Mouse (Mus musculus) neural tube, embryonic 11.5 days (tissue): ENCODE data around the gene Cnih2. TPM values are rescaled to one million over a fixed set of nuclear protein-coding genes. Genes with fewer than 3 reads are reported as not detected.

ENCODE experiments used
- ATAC-seq: fragments of 200-750 bp; cut with Nextera tagmentation; 2 replicates; pipeline ENCODE4 v1.8.0; 2017; ENCODE audit warnings: moderate number of reproducible peaks, mild to moderate bottlenecking, moderate TSS enrichment, moderate library complexity; ENCODE audit not compliant: insufficient read depth, low FRiP score, low TSS enrichment
- DNase-seq: peaks from one replicate; pipeline ENCODE4 v3.0.0-alpha.2; 2015; ENCODE audit warnings: low spot score
- H3K27ac ChIP-seq: fragments of 300-500 bp; sonication (generic); 2 replicates; pipeline ENCODE4 v1.5.1; 2014; ENCODE audit warnings: low read depth, mild to moderate bottlenecking, low read length
- H3K27me3 ChIP-seq: fragments of 300-500 bp; sonication (generic); 2 replicates; pipeline ENCODE4 v1.6.1; 2014; ENCODE audit warnings: mild to moderate bottlenecking, low read length, mixed read lengths; ENCODE audit not compliant: control insufficient read depth, insufficient read depth
- H3K36me3 ChIP-seq: fragments of 300-500 bp; sonication (generic); 2 replicates; pipeline ENCODE4 v1.6.1; 2014; ENCODE audit warnings: mild to moderate bottlenecking, low read length, moderate library complexity, mixed read lengths; ENCODE audit not compliant: control insufficient read depth, insufficient read depth
- H3K4me1 ChIP-seq: fragments of 300-500 bp; sonication (generic); 2 replicates; pipeline ENCODE4 v1.6.1; 2014; ENCODE audit warnings: low read length, mixed read lengths; ENCODE audit not compliant: control insufficient read depth, insufficient read depth
- H3K4me2 ChIP-seq: fragments of 300-500 bp; sonication (generic); 2 replicates; pipeline ENCODE4 v1.6.1; 2014; ENCODE audit warnings: low read depth, mild to moderate bottlenecking, moderate library complexity
- H3K4me3 ChIP-seq: fragments of 300-500 bp; sonication (generic); 2 replicates; pipeline ENCODE4 v1.5.1; 2014; ENCODE audit warnings: low read depth, low read length
- H3K9ac ChIP-seq: fragments of 300-500 bp; sonication (generic); 2 replicates; pipeline ENCODE4 v1.6.1; 2014; ENCODE audit warnings: mild to moderate bottlenecking, low read length
- H3K9me3 ChIP-seq: fragments of 300-500 bp; sonication (generic); 2 replicates; pipeline ENCODE4 v1.6.1; 2016; ENCODE audit warnings: low read length; ENCODE audit not compliant: control insufficient read depth
- WGBS: fragments of 180-500 bp; shearing (Covaris S2); extraction: QIAGEN DNeasy Blood & Tissue Kit; methylation state at CpG from one replicate; pipeline ENCODE4 v1.1.7; 2014; 5-methylcytosine and 5-hydroxymethylcytosine counted together
- polyA plus RNA-seq: library from polyadenylated mRNA; unstranded; fragments of >200 nt; fragmentation: Nextera tagmentation; extraction: Ambion mirVana; gene quantifications from 2 replicates; pipeline ENCODE4 v1.2.1, GENCODE M21; 2014

The Cnih2 gene
- polyA plus RNA-seq, 1 experiment from 2014 or later, result 127 TPM

DNA sequence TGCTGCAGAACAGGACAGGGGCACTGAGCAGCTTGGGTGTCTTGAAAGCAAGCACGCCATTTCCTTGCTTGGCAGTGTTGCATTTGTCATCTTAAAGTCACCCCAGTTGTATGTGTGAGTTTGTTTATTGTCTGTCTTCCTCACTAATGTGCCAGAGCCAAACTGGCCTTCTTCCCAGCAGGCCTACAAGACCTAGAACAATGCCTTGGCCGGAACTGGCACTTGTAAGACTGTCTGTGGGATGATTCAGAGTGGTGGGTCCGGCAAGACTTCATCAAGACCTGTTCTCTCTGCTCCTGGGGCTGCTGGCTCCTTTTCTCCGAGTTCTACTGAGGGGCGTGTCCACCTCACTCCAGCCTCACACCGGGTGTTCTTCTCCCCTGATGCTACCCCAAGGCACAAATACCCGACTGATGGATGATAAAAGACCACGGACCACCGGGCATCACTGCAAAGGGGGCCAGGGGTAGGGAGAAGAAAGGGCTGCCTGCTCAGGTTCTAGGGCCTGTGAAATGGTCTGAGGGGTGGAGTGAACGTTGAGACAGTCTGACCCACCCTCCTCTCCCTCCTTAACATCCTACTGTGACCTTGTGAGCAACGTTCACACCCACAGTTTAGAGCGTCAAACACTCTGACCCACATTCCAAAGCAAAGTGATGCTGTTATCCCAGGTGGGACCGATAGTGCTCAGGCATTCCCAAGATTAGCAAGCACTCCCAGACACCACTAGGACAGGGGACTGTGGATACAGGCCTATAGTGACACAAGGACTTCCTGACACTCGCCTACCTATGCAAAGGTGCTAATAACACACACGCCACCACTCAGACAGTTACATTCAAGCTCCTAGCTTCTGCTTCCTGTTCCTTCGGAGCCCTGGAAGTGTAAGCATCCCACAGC lies 40.2 kb downstream of the Cnih2 start:
- Histone ChIP-seq H3K4me3 (no peak overlapping the region), H3K4me2 (no peak overlapping the region), H3K36me3 (no peaks in the 10 kb centered on the region), H3K9me3 (no peaks in the 10 kb centered on the region), H3K27ac (no peak overlapping the region), H3K27me3 (peaks cover 7% of the 10 kb centered on the region), H3K9ac (0 out of 2 replicates have a peak overlapping the region, but pooled peaks have one; percentile 20), H3K4me1 (0 out of 2 replicates have a peak, but pooled peaks cover 12% of the 10 kb centered on the region)
- DNase-seq, result peak; percentile 7
- no peak for ATAC-seq
- 21% methylated on average over 16 of the region's 16 CpGs for WGBS

GRCm38 (mm10) chr19:5056251-5056650 lies 42.1 kb downstream of the Cnih2 start:
- Histone ChIP-seq H3K9me3 (no peaks in the 10 kb centered on the region), H3K27me3 (peaks cover 26% of the 10 kb centered on the region), H3K4me1 (0 out of 2 replicates have a peak, but pooled peaks cover 12% of the 10 kb centered on the region), H3K27ac (no peak overlapping the region), H3K4me3 (no peak overlapping the region), H3K4me2 (no peak overlapping the region), H3K9ac (no peak overlapping the region), H3K36me3 (no peaks in the 10 kb centered on the region)
- ATAC-seq (peak; percentile 42; the same call in 1 of the 2 replicates), DNase-seq (peak; percentile 77)
- 8% methylated on average over 6 of the region's 6 CpGs for WGBS

- DNase-seq (peak; percentile 74), ATAC-seq (no peak)
- 0 out of 2 replicates have a peak, but pooled peaks cover 7% of the 10 kb centered on the region for H3K4me1 ChIP-seq
- H3K4me3 ChIP-seq, result no peak overlapping the region
- no peak overlapping the region for H3K9ac ChIP-seq
- H3K4me2 ChIP-seq, result no peak overlapping the region
- 23% methylated on average over 9 of the region's 9 CpGs for WGBS
- peaks cover 34% of the 10 kb centered on the region for H3K27me3 ChIP-seq
- no peaks in the 10 kb centered on the region for H3K9me3 ChIP-seq
- no peaks in the 10 kb centered on the region for H3K36me3 ChIP-seq
- H3K27ac ChIP-seq, result no peak overlapping the region
Observed at GRCm38 (mm10) chr19:5053909-5054308, 44.4 kb downstream of the Cnih2 start.

DNA sequence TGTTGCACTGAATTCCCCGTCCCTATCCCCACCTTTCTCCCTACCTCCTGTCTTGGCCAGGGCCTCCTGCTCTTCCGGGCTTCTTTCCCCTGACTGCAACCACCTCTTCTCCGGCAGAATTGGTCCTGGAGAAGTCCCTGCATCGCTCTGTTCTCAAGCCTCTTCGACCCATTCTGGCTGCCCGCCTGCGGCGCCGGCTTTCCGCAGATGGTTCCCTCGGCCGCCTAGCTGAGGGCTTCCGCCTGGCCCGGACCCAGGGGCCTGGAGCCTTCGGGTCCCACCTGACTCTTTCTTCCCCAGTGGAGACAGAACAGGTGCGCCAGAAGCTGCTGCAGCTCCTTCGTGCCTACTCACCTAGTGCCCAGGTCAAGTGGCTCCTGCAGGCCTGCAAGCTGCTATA lies 45.5 kb downstream of the Cnih2 start:
- Histone ChIP-seq H3K36me3 (peaks cover 2% of the 10 kb centered on the region; the same call in 1 of the 2 replicates), H3K4me2 (no peak overlapping the region), H3K27ac (no peak overlapping the region), H3K27me3 (peaks cover 34% of the 10 kb centered on the region), H3K4me3 (no peak overlapping the region), H3K9ac (no peak overlapping the region), H3K4me1 (no peaks in the 10 kb centered on the region), H3K9me3 (no peaks in the 10 kb centered on the region)
- ATAC-seq, result no peak
- 63% methylated on average over 17 of the region's 17 CpGs for WGBS
- DNase-seq, result no peak

- H3K36me3 ChIP-seq, result peaks cover 2% of the 10 kb centered on the region; the same call in 1 of the 2 replicates
- no peak overlapping the region for H3K4me3 ChIP-seq
- ATAC-seq (no peak), DNase-seq (no peak)
- 23% methylated on average over 25 of the region's 25 CpGs for WGBS
- H3K27ac ChIP-seq, result no peak overlapping the region
- no peaks in the 10 kb centered on the region for H3K4me1 ChIP-seq
- H3K9ac ChIP-seq, result no peak overlapping the region
- no peaks in the 10 kb centered on the region for H3K9me3 ChIP-seq
- H3K27me3 ChIP-seq, result peaks cover 34% of the 10 kb centered on the region
- H3K4me2 ChIP-seq, result no peak overlapping the region
Observed at GRCm38 (mm10) chr19:5052166-5052822, 46.0 kb downstream of the Cnih2 start.

GRCm38 (mm10) chr19:5051515-5051914 lies 46.8 kb downstream of the Cnih2 start:
- H3K4me3 ChIP-seq, result no peak overlapping the region
- H3K9me3 ChIP-seq, result no peaks in the 10 kb centered on the region
- peak overlapping the region; percentile 23 for H3K9ac ChIP-seq
- ATAC-seq, result no peak
- DNase-seq, result no peak
- H3K4me1 ChIP-seq, result no peaks in the 10 kb centered on the region
- H3K27ac ChIP-seq, result no peak overlapping the region
- H3K27me3 ChIP-seq, result peaks cover 34% of the 10 kb centered on the region
- no peak overlapping the region for H3K4me2 ChIP-seq
- peaks cover 2% of the 10 kb centered on the region; the same call in 1 of the 2 replicates for H3K36me3 ChIP-seq
- 29% methylated on average over 3 of the region's 3 CpGs for WGBS

GRCm38 (mm10) chr19:5051031-5051430 lies 47.3 kb downstream of the Cnih2 start:
- Histone ChIP-seq H3K27me3 (peaks cover 34% of the 10 kb centered on the region), H3K4me2 (no peak overlapping the region), H3K9ac (peak overlapping the region; percentile 23), H3K4me1 (no peaks in the 10 kb centered on the region), H3K36me3 (peaks cover 6% of the 10 kb centered on the region), H3K27ac (no peak overlapping the region), H3K4me3 (peak overlapping the region; percentile 12; the same call in 1 of the 2 replicates), H3K9me3 (no peaks in the 10 kb centered on the region)
- 8% methylated on average over 17 of the region's 17 CpGs for WGBS
- DNase-seq, result no peak
- no peak for ATAC-seq

DNA sequence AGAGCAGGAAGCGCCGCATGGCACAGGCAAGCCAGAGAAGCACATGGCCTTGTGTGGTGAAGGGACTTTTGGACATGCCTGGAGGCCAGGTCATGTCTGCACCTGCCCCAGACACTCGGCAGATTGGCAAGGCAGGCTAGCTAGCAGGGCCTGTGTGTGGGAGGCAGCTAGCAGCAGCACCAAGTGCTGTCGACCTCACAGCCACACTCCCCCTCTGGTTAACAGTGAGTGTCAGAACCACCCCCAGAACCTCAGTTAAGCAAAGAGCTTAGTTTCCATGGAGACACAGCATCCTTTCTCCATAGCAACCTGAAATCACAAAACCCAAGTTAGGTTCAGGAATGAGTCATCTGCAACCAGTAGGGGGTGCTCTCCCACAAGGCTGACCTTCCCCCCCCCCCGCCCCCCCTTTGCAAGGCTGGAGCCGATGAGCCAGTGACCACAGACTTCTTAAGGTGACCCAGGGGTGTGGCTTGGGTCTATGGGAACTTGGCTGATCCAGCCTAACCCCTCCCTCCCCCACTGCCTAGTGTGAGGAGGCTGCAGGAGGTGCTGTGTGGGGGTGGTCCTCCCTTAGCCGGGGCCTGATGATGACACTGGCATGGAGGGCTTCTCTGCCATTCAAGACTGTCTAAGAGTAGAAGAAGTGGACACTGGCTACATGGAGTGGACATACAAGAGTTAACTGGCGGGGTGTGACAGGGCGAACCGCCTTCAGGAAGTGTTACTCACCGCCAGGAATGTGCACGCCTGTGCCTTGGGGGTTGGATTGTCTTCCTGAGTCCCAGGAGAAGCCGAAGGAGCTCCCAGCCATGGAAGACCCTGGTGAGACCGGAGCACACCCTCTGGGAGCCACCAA lies 48.0 kb downstream of the Cnih2 start, which contains the start of gene Rin1:
Rin1 (plus strand) TSS at position 435 of the 859 bp plus-strand sequence.
- Histone ChIP-seq H3K36me3 (peaks cover 6% of the 10 kb centered on the region), H3K27me3 (peaks cover 34% of the 10 kb centered on the region), H3K9ac (peak within 1 kb of the TSS; percentile 23), H3K27ac (no peak within 1 kb of the TSS), H3K9me3 (no peaks in the 10 kb centered on the region), H3K4me3 (peak within 1 kb of the TSS; percentile 12; the same call in 1 of the 2 replicates), H3K4me2 (no peak within 1 kb of the TSS), H3K4me1 (no peaks in the 10 kb centered on the region)
- ATAC-seq (no peak), DNase-seq (peak; percentile 30)
- WGBS, result 21% methylated on average over 14 of the region's 14 CpGs
